Mouse (Mus musculus) large intestine, adult 2 months (tissue): ENCODE measurements around the gene Lnp1. TPM values are rescaled to one million over a fixed set of nuclear protein-coding genes. Genes with fewer than 3 reads are reported as not detected.
A peak's percentile ranks its signal among the peaks of the same experiment; 100 is the strongest.
"Not testable (repeated sequence)": the region's sequence is repeated elsewhere in the genome, so short reads cannot be mapped to it uniquely, and the experiment has no call there.

Source experiments
- DNase-seq: peaks from one replicate; pipeline ENCODE4 v3.0.0-alpha.2; 2012; ENCODE audit warnings: low read depth, low spot score
- WGBS: fragments of 180-500 bp; shearing (Covaris S2); methylation state at CpG from one replicate; pipeline ENCODE4 v1.1.7; 2018; 5-methylcytosine and 5-hydroxymethylcytosine counted together
- polyA plus RNA-seq: library from polyadenylated mRNA; depleted of rRNA; stranded (reverse); fragments of >200 nt; gene quantifications from 2 replicates; pipeline ENCODE4 v1.2.3, GENCODE M21; 2012; rRNA removed

Gene Lnp1
- polyA plus RNA-seq: not detected in 2 replicates

GRCm38 (mm10) chr16:56928023-56928422 lies at the start of gene Lnp1:
Gene Lnp1 (minus strand): TSS chr16:56928061.
- 58% methylated on average over 3 of the region's 3 CpGs for WGBS
- no peak for DNase-seq

GRCm38 (mm10) chr16:56974646-56975045 lies 46.8 kb upstream of the Lnp1 start:
- WGBS: 57% methylated on average over 3 of the region's 3 CpGs
- DNase-seq: no peak

- not testable (repeated sequence) for DNase-seq
- 86% methylated on average over 2 of the region's 2 CpGs for WGBS
Measured at GRCm38 (mm10) chr16:56958311-56958710, 30.4 kb upstream of the Lnp1 start.

DNA sequence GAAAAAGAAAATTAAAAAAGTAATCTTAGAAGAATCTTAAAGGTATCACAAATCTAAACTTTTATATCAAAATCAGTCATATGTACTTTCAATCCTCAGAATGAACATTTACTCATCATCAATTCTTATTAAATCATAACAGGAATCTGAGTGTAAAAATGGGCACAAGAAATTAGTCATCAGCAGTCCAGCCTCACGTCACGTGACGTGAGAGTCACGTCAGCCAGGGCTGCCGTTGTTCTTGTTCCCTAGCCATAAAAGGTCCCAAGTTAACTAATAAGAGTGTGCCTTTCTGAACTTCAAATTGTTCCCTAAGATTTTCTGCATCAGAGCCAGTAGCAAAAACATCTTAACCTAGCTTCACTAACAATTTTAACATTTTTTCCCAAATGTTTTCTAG lies 21.2 kb upstream of the Lnp1 start:
- DNase-seq: no peak
- WGBS: 69% methylated on average over 5 of the region's 5 CpGs

DNA sequence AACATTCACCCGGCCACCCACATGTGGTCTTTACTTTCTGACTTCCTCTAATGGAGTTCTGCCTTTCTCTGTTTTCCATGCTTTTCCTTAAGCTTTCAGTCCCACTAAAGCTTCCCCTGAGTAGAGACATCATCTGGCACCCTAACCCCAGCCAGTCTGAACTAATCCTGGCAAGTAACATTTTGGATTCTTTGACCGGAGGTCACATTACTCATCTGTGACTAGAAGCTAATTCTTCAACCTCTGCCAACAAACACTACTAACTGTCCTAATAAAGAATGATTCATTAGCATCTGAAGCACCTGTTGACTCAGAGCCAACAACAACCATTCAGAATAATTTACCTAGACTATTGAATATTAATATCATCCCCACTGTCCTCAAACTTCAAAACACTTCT lies 14.5 kb upstream of the Lnp1 start:
- no peak for DNase-seq

GRCm38 (mm10) chr16:56920102-56920657 lies 7.7 kb downstream of the Lnp1 start:
- WGBS: 8% methylated on average over 8 of the region's 8 CpGs
- DNase-seq: peak; percentile 40

More for the DNA sequence above, 14.5 kb upstream of the Lnp1 start:
- 71% methylated on average over 2 of the region's 2 CpGs for WGBS

GRCm38 (mm10) chr16:56917230-56917629 lies 10.6 kb downstream of the Lnp1 start:
- 89% methylated on average over 7 of the region's 7 CpGs for WGBS

GRCm38 (mm10) chr16:56908986-56909385 lies 18.9 kb downstream of the Lnp1 start:
- WGBS: 33% methylated on average over 5 of the region's 5 CpGs
- no peak for DNase-seq

More at GRCm38 (mm10) chr16:56917230-56917629, 10.6 kb downstream of the Lnp1 start:
- DNase-seq: no peak

DNA sequence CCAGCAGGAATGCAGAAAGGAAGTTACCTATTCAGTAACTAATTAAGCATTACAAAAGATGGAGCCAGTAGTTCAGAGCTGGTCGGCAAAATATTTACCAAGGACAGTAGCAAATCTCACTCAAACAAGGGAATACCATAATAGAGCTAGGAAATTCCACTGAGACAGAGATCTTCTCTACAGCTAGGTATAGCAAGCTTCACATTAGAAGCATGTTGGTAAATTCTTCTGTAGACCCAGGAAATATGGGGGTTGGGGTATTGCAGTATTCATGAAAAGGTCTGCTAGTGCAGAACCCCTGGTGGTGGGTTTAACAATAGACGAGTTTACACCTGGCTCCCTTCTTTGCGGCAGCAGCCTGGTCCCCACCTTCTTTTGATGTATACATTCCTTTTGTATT lies 25.7 kb downstream of the Lnp1 start:
- WGBS: 50% methylated on average over 3 of the region's 3 CpGs
- DNase-seq: not testable (repeated sequence)

- 76% methylated on average over 5 of the region's 5 CpGs for WGBS
- no peak for DNase-seq
Measured at GRCm38 (mm10) chr16:56891583-56891982, 36.3 kb downstream of the Lnp1 start.

GRCm38 (mm10) chr16:56886616-56887116 lies 41.2 kb downstream of the Lnp1 start:
- no peak for DNase-seq
- 39% methylated on average over 9 of the region's 9 CpGs for WGBS

GRCm38 (mm10) chr16:56885824-56886615 lies 41.8 kb downstream of the Lnp1 start, which contains the start of gene Tmem45a:
Gene Tmem45a (minus strand): TSS chr16:56886166.
- 8% methylated on average over 25 of the region's 25 CpGs for WGBS

DNA sequence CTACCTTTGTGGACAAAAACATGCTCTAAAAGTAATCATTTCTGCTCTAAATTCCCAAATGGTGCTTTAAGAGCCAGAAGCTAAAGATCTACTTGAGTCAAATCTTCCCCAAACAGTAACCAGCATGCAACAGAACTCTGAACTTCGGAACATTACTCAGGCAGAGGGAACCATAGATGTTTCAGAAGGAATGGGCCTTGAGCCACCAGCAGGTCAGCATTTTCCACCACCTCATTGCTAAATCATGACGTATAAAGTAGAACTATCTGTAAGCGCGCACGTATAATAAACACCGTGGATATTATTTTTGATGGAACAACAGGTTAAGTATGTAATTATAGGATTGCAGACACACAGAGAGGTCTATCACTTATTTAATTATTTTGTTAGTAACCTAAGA lies 43.0 kb downstream of the Lnp1 start:
- WGBS: 83% methylated on average over 6 of the region's 6 CpGs
- no peak for DNase-seq

More at GRCm38 (mm10) chr16:56885824-56886615, 41.8 kb downstream of the Lnp1 start, which contains the start of gene Tmem45a:
- DNase-seq: peak; percentile 38

DNA sequence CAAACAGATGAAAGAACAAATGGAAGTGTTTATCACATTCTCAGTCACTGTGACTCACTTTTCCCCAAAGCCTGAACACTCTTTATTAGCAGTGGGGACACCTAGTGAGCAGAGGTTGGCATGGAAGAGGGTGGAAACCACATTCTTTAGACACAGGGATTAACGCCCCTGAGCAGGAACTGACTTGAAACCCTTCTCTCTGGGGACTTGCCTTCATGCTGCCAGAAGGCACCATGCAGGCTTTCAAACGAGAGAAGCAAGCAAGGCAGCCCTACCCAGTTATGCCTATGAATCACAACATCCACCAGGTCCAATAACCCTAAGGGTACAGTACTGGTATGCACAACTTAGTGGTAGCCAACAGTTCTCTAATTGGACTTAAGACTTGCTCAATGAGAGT lies 54.5 kb downstream of the Lnp1 start:
- WGBS: 38% methylated on average over 2 of the region's 2 CpGs
- no peak for DNase-seq

DNA sequence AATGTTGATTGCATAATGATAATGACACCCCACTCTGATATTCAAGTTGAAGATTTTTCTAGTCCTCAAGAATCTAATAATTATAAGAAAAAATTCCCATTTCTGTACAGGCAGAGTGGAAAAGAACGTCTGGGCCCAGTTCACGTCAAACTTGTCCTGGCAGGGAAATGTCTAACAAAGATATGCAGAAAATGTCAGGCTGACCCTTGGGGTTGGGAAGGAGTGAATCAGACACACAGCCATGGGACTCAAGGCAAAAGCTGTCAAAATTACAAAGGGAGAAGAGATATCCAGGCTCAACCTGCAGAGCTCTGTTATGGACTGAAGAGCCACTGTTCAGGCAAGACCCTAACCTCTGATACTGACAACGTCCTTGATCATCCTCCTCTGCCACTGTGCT lies 57.4 kb downstream of the Lnp1 start:
- WGBS: 71% methylated on average over 3 of the region's 3 CpGs
- no peak for DNase-seq

- 77% methylated on average over 5 of the region's 5 CpGs for WGBS
- no peak for DNase-seq
Measured at GRCm38 (mm10) chr16:56868361-56868760, 59.5 kb downstream of the Lnp1 start.

- DNase-seq: no peak
- whole genome bisulfite sequencing: 70% methylated on average over 4 of the region's 4 CpGs
Measured at GRCm38 (mm10) chr16:56867591-56867990, 60.3 kb downstream of the Lnp1 start.
